Comparison of ENCODE assay signal across 16 mouse cellular contexts in the genomic region with DNA sequence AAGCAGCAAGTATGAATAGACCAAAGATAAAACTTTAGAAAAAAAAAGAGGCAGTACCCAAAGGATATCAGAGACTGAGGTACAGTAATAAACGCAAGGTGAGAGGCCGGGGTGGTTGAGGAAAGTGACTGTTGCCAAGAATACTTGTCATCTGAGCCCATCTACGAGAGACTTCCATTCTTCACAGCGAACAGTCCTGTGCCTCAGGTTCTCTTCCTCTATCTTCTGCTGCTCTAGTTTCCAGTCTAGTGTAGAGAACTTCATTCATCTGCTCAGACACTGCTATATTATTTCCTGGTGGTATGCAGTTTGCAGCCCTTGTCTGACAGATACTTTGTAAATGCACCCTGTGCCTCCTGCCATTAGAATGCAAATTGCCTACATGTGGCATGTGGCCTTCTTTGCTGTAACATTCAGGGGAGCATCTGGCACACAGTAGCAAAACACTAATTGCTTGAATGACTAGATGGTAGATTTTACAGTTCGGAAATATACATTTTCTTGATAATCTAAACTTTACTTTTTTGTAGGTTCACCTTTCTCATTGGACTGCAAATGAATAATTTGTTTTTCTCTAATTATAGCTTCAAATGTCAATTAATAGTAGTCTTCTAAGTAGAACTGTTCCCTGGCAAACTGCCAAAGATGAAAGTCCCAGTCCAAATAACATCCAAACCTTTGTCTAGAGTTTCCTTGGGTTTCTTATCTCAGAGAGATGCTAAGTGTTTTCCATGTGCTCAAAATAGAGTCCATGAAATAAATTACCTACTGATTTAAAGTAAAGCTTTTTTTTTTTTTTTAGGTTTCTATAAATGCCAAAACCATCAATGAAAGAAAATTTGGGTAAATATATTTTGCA. TPM values are rescaled to one million over a fixed set of nuclear protein-coding genes. Genes with fewer than 3 reads are reported as not detected.
A peak's percentile ranks its signal among the peaks of the same experiment; 100 is the strongest.
DNase-seq lines count a peak whose midpoint lies in the region; ATAC-seq and TF ChIP-seq lines count a peak whose summit lies in the region.
"Had no signal": no experiment of that assay in that cellular context is flagged by ENCODE, and none has a peak within 500 bp of the region (broad histone marks: within the 10 kb centered on the region; RNA-seq: fewer than 3 reads in every experiment).

No protein-coding gene starts in this region.

- H3K27ac ChIP-seq in embryonic facial prominence, embryonic 14.5 days (replicated peaks; ENCODE audit: low read depth, low read length) = no peak overlapping the region
- no peak overlapping the region for H3K27ac ChIP-seq in embryonic facial prominence, embryonic 10.5 days (replicated peaks)
- H3K27ac ChIP-seq in lung, embryonic 16.5 days (ENCODE audit: low read length) = peak overlapping the region; percentile 61
- H3K27ac ChIP-seq in forebrain, postnatal 0 days (ENCODE audit: low read depth, low read length) = no peak overlapping the region
- no peak overlapping the region for H3K27ac ChIP-seq in neural tube, embryonic 12.5 days
- H3K27ac ChIP-seq: embryonic facial prominence, embryonic 12.5 days; gastrocnemius, adult 2 months; midbrain, embryonic 10.5 days had no signal

- no peaks in the 10 kb centered on the region for H3K4me1 ChIP-seq in embryonic facial prominence, embryonic 14.5 days (ENCODE audit: control insufficient read depth, insufficient read depth, low read length)
- H3K4me1 ChIP-seq in embryonic facial prominence, embryonic 10.5 days = no peaks in the 10 kb centered on the region
- no peaks in the 10 kb centered on the region for H3K4me1 ChIP-seq in lung, embryonic 16.5 days (replicated peaks; ENCODE audit: control insufficient read depth, insufficient read depth, low read length)
- peaks cover 3% of the 10 kb centered on the region for H3K4me1 ChIP-seq in lung, adult 2 months (ENCODE audit: control insufficient read depth, insufficient read depth, low read length)
- no peaks in the 10 kb centered on the region for H3K4me1 ChIP-seq in forebrain, postnatal 0 days (ENCODE audit: insufficient read depth)
- H3K4me1 ChIP-seq in neural tube, embryonic 12.5 days = no peaks in the 10 kb centered on the region
- H3K4me1 ChIP-seq: embryonic facial prominence, embryonic 12.5 days had no signal

- TF ChIP-seq CTCF in lung, adult 2 months (IDR thresholded peaks at IDR 0.05; ENCODE audit: insufficient read depth, low read length) = no peak
- TF ChIP-seq CTCF in forebrain, postnatal 0 days (IDR thresholded peaks at IDR 0.05; ENCODE audit: low read depth) = no peak

- WGBS in embryonic facial prominence, embryonic 14.5 days = 68% methylated on average over 5 of the region's 5 CpGs
- WGBS in embryonic facial prominence, embryonic 10.5 days = 77% methylated on average over 5 of the region's 5 CpGs
- WGBS in lung, embryonic 16.5 days = 63% methylated on average over 5 of the region's 5 CpGs
- WGBS in lung, adult 2 months = 46% methylated on average over 5 of the region's 5 CpGs
- 30% methylated on average over 5 of the region's 5 CpGs for WGBS in forebrain, postnatal 0 days
- WGBS in neural tube, embryonic 12.5 days = 70% methylated on average over 5 of the region's 5 CpGs

- 0 out of 2 replicates have a peak, but pooled peaks have one; percentile 37 for ATAC-seq in embryonic facial prominence, embryonic 14.5 days (ENCODE audit: low read depth)
- ATAC-seq in lung, embryonic 16.5 days (ENCODE audit: low read depth) = no peak
- no peak for ATAC-seq in forebrain, postnatal 0 days
- peak; percentile 81 for ATAC-seq in neural tube, embryonic 12.5 days (ENCODE audit: low FRiP score, low read depth)
- ATAC-seq in frontal cortex, adult (ENCODE audit: low TSS enrichment) = no peak
- ATAC-seq: intestine, postnatal 0 days had no signal

- no peak overlapping the region for H3K4me2 ChIP-seq in embryonic facial prominence, embryonic 14.5 days (ENCODE audit: low read depth, low read length)
- no peak overlapping the region for H3K4me2 ChIP-seq in lung, embryonic 16.5 days (ENCODE audit: low read depth, low read length)
- no peak overlapping the region for H3K4me2 ChIP-seq in forebrain, postnatal 0 days (ENCODE audit: low read depth)
- H3K4me2 ChIP-seq in neural tube, embryonic 12.5 days (replicated peaks) = no peak overlapping the region
- H3K4me2 ChIP-seq: embryonic facial prominence, embryonic 12.5 days; heart, embryonic 11.5 days; liver, embryonic 11.5 days had no signal

- no peak overlapping the region for H3K9ac ChIP-seq in embryonic facial prominence, embryonic 14.5 days (ENCODE audit: low read depth, low read length)
- H3K9ac ChIP-seq in lung, embryonic 16.5 days (ENCODE audit: low read length) = no peak overlapping the region
- H3K9ac ChIP-seq in forebrain, postnatal 0 days = no peak overlapping the region
- H3K9ac ChIP-seq in neural tube, embryonic 12.5 days = no peak overlapping the region
- H3K9ac ChIP-seq: embryonic facial prominence, embryonic 12.5 days had no signal

- DNase-seq in embryonic facial prominence, embryonic 14.5 days (ENCODE audit: low spot score) = peak; percentile 11
- DNase-seq in embryonic facial prominence, embryonic 10.5 days (ENCODE audit: low spot score) = no peak
- DNase-seq in lung, adult 2 months = no peak
- peak; percentile 11 for DNase-seq in forebrain, postnatal 0 days
- DNase-seq in heart, adult 9 months (ENCODE audit: low spot score in 2 of 2) = no peak
- DNase-seq: cerebellum, adult 2 months; gastrocnemius, adult 2 months; thymus, adult 18-20 months had no signal

- no peak overlapping the region for H3K4me3 ChIP-seq in embryonic facial prominence, embryonic 14.5 days (ENCODE audit: low read depth, low read length)
- H3K4me3 ChIP-seq in embryonic facial prominence, embryonic 10.5 days = no peak overlapping the region
- H3K4me3 ChIP-seq in lung, embryonic 16.5 days (ENCODE audit: low read length) = no peak overlapping the region
- H3K4me3 ChIP-seq in lung, adult 2 months (replicated peaks; ENCODE audit: extremely low read depth, low read depth, low read length) = no peak overlapping the region
- H3K4me3 ChIP-seq in forebrain, postnatal 0 days (ENCODE audit: low read depth, low read length) = no peak overlapping the region
- no peak overlapping the region for H3K4me3 ChIP-seq in neural tube, embryonic 12.5 days
- H3K4me3 ChIP-seq: embryonic facial prominence, embryonic 12.5 days; gastrocnemius, adult 2 months; midbrain, embryonic 10.5 days had no signal

- no peaks in the 10 kb centered on the region for H3K27me3 ChIP-seq in embryonic facial prominence, embryonic 14.5 days (replicated peaks; ENCODE audit: control insufficient read depth, insufficient read depth, low read length)
- no peaks in the 10 kb centered on the region for H3K27me3 ChIP-seq in embryonic facial prominence, embryonic 10.5 days (replicated peaks; ENCODE audit: low read depth, poor library complexity, severe bottlenecking)
- H3K27me3 ChIP-seq in lung, embryonic 16.5 days (ENCODE audit: control insufficient read depth, insufficient read depth, low read depth, low read length) = no peaks in the 10 kb centered on the region
- H3K27me3 ChIP-seq in forebrain, postnatal 0 days (ENCODE audit: insufficient read depth, low read length) = no peaks in the 10 kb centered on the region
- no peaks in the 10 kb centered on the region for H3K27me3 ChIP-seq in neural tube, embryonic 12.5 days (replicated peaks)
- H3K27me3 ChIP-seq: embryonic facial prominence, embryonic 12.5 days had no signal

- no peak for TF ChIP-seq POLR2A in lung, adult 2 months (IDR thresholded peaks at IDR 0.05; ENCODE audit: borderline replicate concordance, extremely low read depth, low read depth, low read length)

- H3K9me3 ChIP-seq in embryonic facial prominence, embryonic 14.5 days (ENCODE audit: control insufficient read depth, low read length) = no peaks in the 10 kb centered on the region
- no peaks in the 10 kb centered on the region for H3K9me3 ChIP-seq in embryonic facial prominence, embryonic 10.5 days
- no peaks in the 10 kb centered on the region for H3K9me3 ChIP-seq in lung, embryonic 16.5 days (ENCODE audit: control insufficient read depth, low read length)
- H3K9me3 ChIP-seq in forebrain, postnatal 0 days (ENCODE audit: low read length) = no peaks in the 10 kb centered on the region
- no peaks in the 10 kb centered on the region for H3K9me3 ChIP-seq in neural tube, embryonic 12.5 days
- H3K9me3 ChIP-seq: embryonic facial prominence, embryonic 12.5 days; midbrain, embryonic 10.5 days had no signal

- H3K36me3 ChIP-seq in embryonic facial prominence, embryonic 14.5 days (ENCODE audit: control insufficient read depth, insufficient read depth, low read length) = no peaks in the 10 kb centered on the region
- no peaks in the 10 kb centered on the region for H3K36me3 ChIP-seq in embryonic facial prominence, embryonic 10.5 days (replicated peaks)
- H3K36me3 ChIP-seq in lung, embryonic 16.5 days (ENCODE audit: control insufficient read depth, insufficient read depth, low read length) = no peaks in the 10 kb centered on the region
- H3K36me3 ChIP-seq in forebrain, postnatal 0 days (ENCODE audit: insufficient read depth) = no peaks in the 10 kb centered on the region
- H3K36me3 ChIP-seq in neural tube, embryonic 12.5 days = no peaks in the 10 kb centered on the region
- H3K36me3 ChIP-seq: embryonic facial prominence, embryonic 12.5 days; midbrain, embryonic 10.5 days had no signal

RNA-seq across cellular contexts. Expression of a gene that starts 5.0 kb away (rescaled TPM):
- 22.8 and 23.0 TPM in 2 replicates for polyA plus RNA-seq in embryonic facial prominence, embryonic 14.5 days (2014; fragmentation: Nextera tagmentation; extraction: Ambion mirVana)
- polyA plus RNA-seq in embryonic facial prominence, embryonic 10.5 days (2016; fragmentation: Nextera tagmentation; extraction: Ambion mirVana) = 14.2 TPM in 2 replicates
- 26.2 and 27.1 TPM in 2 replicates for polyA plus RNA-seq in lung, embryonic 16.5 days (2015; fragmentation: Nextera tagmentation; extraction: Ambion mirVana)
- polyA plus RNA-seq in lung, adult 2 months (2012; rRNA removed) = 7.9 and 8.3 TPM in 2 replicates
- 30.8 and 43.8 TPM in 2 replicates for total RNA-seq in forebrain, postnatal 0 days (2014; rRNA removed)
- polyA plus RNA-seq in forebrain, postnatal 0 days (2015; fragmentation: Nextera tagmentation; extraction: Ambion mirVana) = 13.3 and 15.6 TPM in 2 replicates
- 20.1 and 21.9 TPM in 2 replicates for polyA plus RNA-seq in neural tube, embryonic 12.5 days (2016; fragmentation: Nextera tagmentation; extraction: Ambion mirVana)

RNA-seq across cellular contexts. Expression of a gene that starts 23.8 kb away (rescaled TPM):
- polyA plus RNA-seq in embryonic facial prominence, embryonic 14.5 days (2014; fragmentation: Nextera tagmentation; extraction: Ambion mirVana) = 21.9 and 22.5 TPM in 2 replicates
- 30.9 and 31.8 TPM in 2 replicates for polyA plus RNA-seq in embryonic facial prominence, embryonic 10.5 days (2016; fragmentation: Nextera tagmentation; extraction: Ambion mirVana)
- polyA plus RNA-seq in lung, embryonic 16.5 days (2015; fragmentation: Nextera tagmentation; extraction: Ambion mirVana) = 25.0 and 25.5 TPM in 2 replicates
- polyA plus RNA-seq in lung, adult 2 months (2012; rRNA removed) = 1.3 and 1.6 TPM in 2 replicates
- total RNA-seq in forebrain, postnatal 0 days (2014; rRNA removed) = 13.9 and 18.3 TPM in 2 replicates
- polyA plus RNA-seq in forebrain, postnatal 0 days (2015; fragmentation: Nextera tagmentation; extraction: Ambion mirVana) = 16.2 and 19.9 TPM in 2 replicates
- 24.2 and 26.3 TPM in 2 replicates for polyA plus RNA-seq in neural tube, embryonic 12.5 days (2016; fragmentation: Nextera tagmentation; extraction: Ambion mirVana)

Comparison
In these comparisons a context has a peak if more than half of its experiments do, and no peak if none do; other contexts are left out.
1. DNase-seq: peak in embryonic facial prominence, embryonic 14.5 days (single experiment) and forebrain, postnatal 0 days (single experiment); none in embryonic facial prominence, embryonic 10.5 days (single experiment), lung, adult 2 months (single experiment) and heart, adult 9 months (0 of 2).
2. ATAC-seq: peak in embryonic facial prominence, embryonic 14.5 days (single experiment) and neural tube, embryonic 12.5 days (single experiment); none in lung, embryonic 16.5 days (single experiment), forebrain, postnatal 0 days (single experiment) and frontal cortex, adult (single experiment).